Mouse (Mus musculus): Measurements from ENCODE around the gene Mlf2. TPM values are rescaled to one million over a fixed set of nuclear protein-coding genes. Genes with fewer than 3 reads are reported as not detected.

Gene Mlf2
- total and polyA plus RNA-seq, 3 experiments: 154 to 340 TPM; not detected in 1

- Histone ChIP-seq H3K36me3 (ENCODE audit: control insufficient read depth in 1 of 2, insufficient read depth in 2 of 2, low read length in 2 of 2) (peaks cover 0 to 34% of the 10 kb centered on the region in 2 experiments; a peak in 2 of 4 replicates), H3K27ac (ENCODE audit: control insufficient read depth, low read depth, low read length) (peak overlapping the region; percentile 56; the same call in 1 of the 2 replicates), H3K79me2 (ENCODE audit: control insufficient read depth, insufficient read depth, low read length, poor library complexity) (peaks cover 6% of the 10 kb centered on the region; the same call in 1 of the 2 replicates), H3K4me3 (ENCODE audit: control insufficient read depth in 1 of 2, insufficient read depth in 1 of 2, low read depth in 2 of 2, low read length in 2 of 2) (no peak overlapping the region), H3K9me3 (replicated peaks; ENCODE audit: insufficient read depth, low read length) (no peaks in the 10 kb centered on the region), H3K4me1 (ENCODE audit: control insufficient read depth in 1 of 2, insufficient read depth in 2 of 2, low read length in 2 of 2) (peaks cover 20 to 46% of the 10 kb centered on the region in 2 experiments), H3K9ac (ENCODE audit: control insufficient read depth, low read depth, low read length, poor library complexity, severe bottlenecking) (no peak overlapping the region), H3K27me3 (ENCODE audit: control insufficient read depth in 1 of 2, insufficient read depth in 2 of 2, low read length in 2 of 2) (no peaks in the 10 kb centered on the region)
- DNase-seq (ENCODE audit: low read depth, low spot score): no peak
- TF ChIP-seq CHD2 (IDR thresholded peaks at IDR 0.05; ENCODE audit: low read length) (no peak), GABPA (IDR thresholded peaks at IDR 0.05; ENCODE audit: low read depth, low read length) (no peak)
Observed at GRCm38 (mm10) chr6:124915160-124915941, 15.8 kb upstream of the Mlf2 start.

- no peaks in the 10 kb centered on the region for H3K27me3 ChIP-seq (ENCODE audit: control insufficient read depth in 1 of 2, insufficient read depth in 2 of 2, low read length in 2 of 2)
- peaks cover 6% of the 10 kb centered on the region; the same call in 1 of the 2 replicates for H3K79me2 ChIP-seq (ENCODE audit: control insufficient read depth, insufficient read depth, low read length, poor library complexity)
- peak overlapping the region; percentile 56 for H3K27ac ChIP-seq (ENCODE audit: control insufficient read depth, low read depth, low read length)
- no peaks in the 10 kb centered on the region for H3K9me3 ChIP-seq (replicated peaks; ENCODE audit: insufficient read depth, low read length)
- H3K9ac ChIP-seq (ENCODE audit: control insufficient read depth, low read depth, low read length, poor library complexity, severe bottlenecking): peak overlapping the region; percentile 94
- H3K36me3 ChIP-seq (ENCODE audit: control insufficient read depth in 1 of 2, insufficient read depth in 2 of 2, low read length in 2 of 2): peaks cover 0 to 42% of the 10 kb centered on the region in 2 experiments; a peak in 2 of 4 replicates
- DNase-seq (ENCODE audit: low read depth, low spot score): peak; percentile 69
- peaks cover 23 to 52% of the 10 kb centered on the region in 2 experiments for H3K4me1 ChIP-seq (ENCODE audit: control insufficient read depth in 1 of 2, insufficient read depth in 2 of 2, low read length in 2 of 2)
- H3K4me3 ChIP-seq (ENCODE audit: control insufficient read depth in 1 of 2, insufficient read depth in 1 of 2, low read depth in 2 of 2, low read length in 2 of 2): peak overlapping the region; percentile 80 to 95
- TF ChIP-seq CHD2 (IDR thresholded peaks at IDR 0.05; ENCODE audit: low read length) (no peak), USF1 (IDR thresholded peaks at IDR 0.05; ENCODE audit: low read depth, low read length) (peak; percentile 85), SIN3A (IDR thresholded peaks at IDR 0.05; ENCODE audit: low read length) (no peak), MXI1 (IDR thresholded peaks at IDR 0.05; ENCODE audit: low read depth, low read length) (peak; percentile 71), ZMIZ1 (IDR thresholded peaks at IDR 0.05; ENCODE audit: low read depth, low read length) (no peak; the same call in 1 of the 2 replicates), TCF12 (IDR thresholded peaks at IDR 0.05; ENCODE audit: low read depth, low read length) (no peak), TBP (IDR thresholded peaks at IDR 0.05; ENCODE audit: low read depth, low read length) (no peak), ELF1 (IDR thresholded peaks at IDR 0.05; ENCODE audit: low read depth, low read length) (0 out of 2 replicates have a peak, but pooled peaks have one; percentile 6), POLR2AphosphoS2 (IDR thresholded peaks at IDR 0.05; ENCODE audit: low read length) (peak; percentile 27; the same call in 1 of the 2 replicates), GABPA (IDR thresholded peaks at IDR 0.05; ENCODE audit: low read depth, low read length) (no peak), E2F4 (IDR thresholded peaks at IDR 0.05; ENCODE audit: borderline replicate concordance, low read depth, low read length) (no peak), ETS1 (IDR thresholded peaks at IDR 0.05; ENCODE audit: low read depth, low read length) (0 out of 2 replicates have a peak, but pooled peaks have one; percentile 26), MYB (IDR thresholded peaks at IDR 0.05; ENCODE audit: low read depth, low read length) (no peak), NRF1 (IDR thresholded peaks at IDR 0.05; ENCODE audit: insufficient read depth, low read depth, low read length, poor library complexity, severe bottlenecking) (no peak), GATA1 (IDR thresholded peaks at IDR 0.05; ENCODE audit: low read depth, low read length) (peak; percentile 52), MAX (IDR thresholded peaks at IDR 0.05; ENCODE audit: low read length) (peak; percentile 56), EP300 (IDR thresholded peaks at IDR 0.05; ENCODE audit: low read depth in 1 of 2, low read length in 2 of 2) (peak in 1 of 2 experiments; percentile 13; a peak in 1 of 4 replicates)
Observed at GRCm38 (mm10) chr6:124915942-124916694, 15.1 kb upstream of the Mlf2 start.
